Mouse (Mus musculus): ENCODE results near the gene Gm815. TPM values are rescaled to one million over a fixed set of nuclear protein-coding genes. Genes with fewer than 3 reads are reported as not detected.

Gm815 gene
- not detected in 2 replicates for polyA plus RNA-seq (2012; rRNA removed; ENCODE audit: low replicate concordance)

DNA sequence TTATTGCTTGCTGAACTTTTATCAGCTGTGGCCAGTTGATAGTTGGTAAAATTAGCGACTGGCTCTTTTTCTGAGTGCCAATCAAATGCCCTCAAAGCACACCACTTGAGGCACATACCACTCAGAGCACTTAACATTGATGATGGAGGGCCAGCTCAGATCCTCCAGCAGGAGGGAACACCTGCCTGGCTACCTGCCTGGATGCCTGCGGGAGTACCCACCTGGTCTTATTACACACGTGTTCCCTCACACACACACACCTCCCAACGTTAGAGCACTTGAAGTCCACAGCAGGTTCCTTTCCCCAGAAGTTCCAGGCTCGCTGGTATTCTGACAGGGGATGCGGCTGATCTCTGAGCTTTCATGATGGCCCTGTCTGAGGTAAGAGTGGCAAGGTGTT is at the start of gene Gm815:
Gene Gm815, plus strand, starts transcription at position 266 of the 400 bp plus-strand sequence.

Measured in mammary gland, adult 2 months (tissue).